ENCODE assay signal across 8 mouse cellular contexts in the genomic region with DNA sequence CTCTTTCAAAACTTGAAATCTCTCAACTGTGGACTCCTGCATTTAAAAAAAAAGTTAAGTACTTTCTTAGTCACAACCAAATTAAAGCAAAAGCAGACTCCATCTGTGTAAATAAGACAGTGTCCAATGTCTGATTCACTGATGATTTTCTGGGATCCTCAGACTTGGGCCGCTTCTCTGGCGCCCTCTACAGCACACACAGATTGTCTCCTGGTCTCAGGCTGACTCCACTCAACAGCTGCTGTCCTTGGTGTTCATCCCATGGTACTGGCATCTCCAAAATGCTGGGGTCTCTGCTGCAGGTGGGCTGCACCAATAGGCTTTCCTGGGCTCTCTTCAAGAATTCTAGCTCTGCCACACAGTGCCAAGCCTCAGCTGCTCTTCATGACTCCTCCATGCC. TPM values are rescaled to one million over a fixed set of nuclear protein-coding genes. Genes with fewer than 3 reads are reported as not detected.
DNase-seq lines count a peak whose midpoint lies in the region; ATAC-seq and TF ChIP-seq lines count a peak whose summit lies in the region.

No protein-coding gene starts in this region.

- TF ChIP-seq POLR2A in spleen, adult 2 months (IDR thresholded peaks at IDR 0.05; ENCODE audit: low read depth, low read length) = no peak
- TF ChIP-seq POLR2A in kidney, adult 2 months (IDR thresholded peaks at IDR 0.05; ENCODE audit: low read depth, low read length) = no peak
- TF ChIP-seq POLR2A in small intestine, adult 2 months (IDR thresholded peaks at IDR 0.05; ENCODE audit: low read depth, low read length) = no peak

- no peak overlapping the region for H3K4me3 ChIP-seq in spleen, adult 2 months (ENCODE audit: extremely low read depth, insufficient read depth, insufficient read length)
- no peak overlapping the region for H3K4me3 ChIP-seq in kidney, adult 2 months (ENCODE audit: insufficient read depth, low read depth, low read length)
- H3K4me3 ChIP-seq in small intestine, adult 2 months (ENCODE audit: low read depth, low read length) = no peak overlapping the region

- H3K4me1 ChIP-seq in spleen, adult 2 months (ENCODE audit: control insufficient read depth, insufficient read depth, insufficient read length) = no peaks in the 10 kb centered on the region
- no peaks in the 10 kb centered on the region for H3K4me1 ChIP-seq in kidney, adult 2 months (ENCODE audit: control insufficient read depth, insufficient read depth, low read length)
- H3K4me1 ChIP-seq in small intestine, adult 2 months (ENCODE audit: control insufficient read depth, insufficient read depth, insufficient read length, low read length) = no peaks in the 10 kb centered on the region; the same call in 1 of the 2 replicates

- WGBS in spleen, adult 2 months = 31% methylated on average over 2 of the region's 2 CpGs
- 13% methylated on average over 2 of the region's 2 CpGs for WGBS in kidney, adult 2 months
- 4% methylated on average over 2 of the region's 2 CpGs for WGBS in small intestine, adult 2 months

- TF ChIP-seq CTCF in spleen, adult 2 months (IDR thresholded peaks at IDR 0.05; ENCODE audit: extremely low read depth, insufficient read depth, insufficient read length, insufficient replicate concordance) = peak; percentile 36; the same call in 1 of the 2 replicates
- TF ChIP-seq CTCF in kidney, adult 2 months (conservative IDR thresholded peaks at IDR 0.05; ENCODE audit: insufficient read depth, insufficient read length, low read depth, low read length) = peak; percentile 86
- TF ChIP-seq CTCF in small intestine, adult 2 months (IDR thresholded peaks at IDR 0.05; ENCODE audit: extremely low read depth, insufficient read length, insufficient replicate concordance, low read depth, low read length) = peak; percentile 60; the same call in 1 of the 2 replicates

- peak; percentile 66 for DNase-seq in CD4-positive, CD25-positive, alpha-beta regulatory T cell, adult 2 months (ENCODE audit: low read depth, low spot score)
- DNase-seq in spleen, adult 2 months (ENCODE audit: low read depth in 1 of 2, low spot score in 2 of 2) = peak in 1 of 2 experiments; percentile 23
- DNase-seq in spleen, postnatal 4 days (ENCODE audit: low spot score in 2 of 2) = no peak
- DNase-seq in kidney, adult 2 months = peak; percentile 61
- peak; percentile 33 to 38 for DNase-seq in lung, adult 18-20 months

- no peaks in the 10 kb centered on the region for H3K27me3 ChIP-seq in spleen, adult 2 months (ENCODE audit: control insufficient read depth, insufficient read depth, low read length)
- no peaks in the 10 kb centered on the region for H3K27me3 ChIP-seq in kidney, adult 2 months (replicated peaks; ENCODE audit: control insufficient read depth, insufficient read depth, low read length)
- H3K27me3 ChIP-seq in small intestine, adult 2 months (ENCODE audit: control insufficient read depth, insufficient read depth, low read length) = no peaks in the 10 kb centered on the region

- peaks cover 22% of the 10 kb centered on the region for H3K36me3 ChIP-seq in spleen, adult 2 months (ENCODE audit: control insufficient read depth, insufficient read depth, low read length)
- H3K36me3 ChIP-seq in kidney, adult 2 months (ENCODE audit: control insufficient read depth, insufficient read depth, low read length) = no peaks in the 10 kb centered on the region; the same call in 1 of the 2 replicates
- H3K36me3 ChIP-seq in small intestine, adult 2 months (ENCODE audit: control insufficient read depth, insufficient read depth, low read length) = peaks cover 25% of the 10 kb centered on the region

- H3K27ac ChIP-seq in spleen, adult 2 months (ENCODE audit: insufficient read depth, low read length) = no peak overlapping the region
- no peak overlapping the region for H3K27ac ChIP-seq in kidney, adult 2 months (ENCODE audit: insufficient read depth, low read depth, low read length)
- H3K27ac ChIP-seq in small intestine, adult 2 months (ENCODE audit: insufficient read depth, low read depth, low read length) = no peak overlapping the region

- ATAC-seq in CD4-positive, CD25-positive, alpha-beta regulatory T cell, adult 4 months = no peak
- peak; percentile 72 for ATAC-seq in common myeloid progenitor, adult 5-6 weeks (replicated peaks; ENCODE audit: low read depth, poor library complexity, severe bottlenecking)

RNA-seq across cellular contexts. Expression of gene Rnps1, which starts 24.5 kb away (rescaled TPM):
- 100 to 1,000 TPM; 127 to 181 TPM for polyA plus RNA-seq in CD4-positive, CD25-positive, alpha-beta regulatory T cell, adult 4 months (2017; shearing (Covaris generic))
- polyA plus RNA-seq in spleen, adult 2 months (2012; rRNA removed) = 87.0 and 113 TPM in 2 replicates
- 360 and 414 TPM in 2 replicates for total RNA-seq in common myeloid progenitor, adult 5-6 weeks (2017)
- polyA plus RNA-seq in kidney, adult 2 months (2012; rRNA removed) = 73.0 and 76.9 TPM in 2 replicates
- 44.2 and 76.7 TPM in 2 replicates for polyA plus RNA-seq in small intestine, adult 2 months (2012; rRNA removed)

RNA-seq across cellular contexts. Expression of gene Eci1, which starts 36.6 kb away (rescaled TPM):
- 10 to 100 TPM; 50.3 to 57.7 TPM for polyA plus RNA-seq in CD4-positive, CD25-positive, alpha-beta regulatory T cell, adult 4 months (2017; shearing (Covaris generic))
- polyA plus RNA-seq in spleen, adult 2 months (2012; rRNA removed) = 28.0 and 38.1 TPM in 2 replicates
- total RNA-seq in common myeloid progenitor, adult 5-6 weeks (2017) = 26.0 and 28.7 TPM in 2 replicates
- polyA plus RNA-seq in kidney, adult 2 months (2012; rRNA removed) = 196 and 222 TPM in 2 replicates
- 52.7 and 97.7 TPM in 2 replicates for polyA plus RNA-seq in small intestine, adult 2 months (2012; rRNA removed)

RNA-seq across cellular contexts. Expression of gene Abca3, which starts 38.1 kb away (rescaled TPM):
- 10 to 100 TPM; 17.0 to 23.7 TPM for polyA plus RNA-seq in CD4-positive, CD25-positive, alpha-beta regulatory T cell, adult 4 months (2017; shearing (Covaris generic))
- 32.6 and 34.9 TPM in 2 replicates for polyA plus RNA-seq in spleen, adult 2 months (2012; rRNA removed)
- total RNA-seq in common myeloid progenitor, adult 5-6 weeks (2017) = 13.7 and 22.4 TPM in 2 replicates
- polyA plus RNA-seq in kidney, adult 2 months (2012; rRNA removed) = 214 and 230 TPM in 2 replicates
- polyA plus RNA-seq in small intestine, adult 2 months (2012; rRNA removed) = 14.2 and 37.0 TPM in 2 replicates

RNA-seq across cellular contexts. Expression of gene Abca17, which starts 39.0 kb away (rescaled TPM):
- polyA plus RNA-seq in CD4-positive, CD25-positive, alpha-beta regulatory T cell, adult 4 months (2017; shearing (Covaris generic)) = under 1 TPM in 1 of 2 experiments, not detected in 1; 0.49 TPM
- 0.05 and 0.15 TPM in 2 replicates for polyA plus RNA-seq in spleen, adult 2 months (2012; rRNA removed)
- 0.14 TPM in 1 of 2 replicates, not detected in the other for total RNA-seq in common myeloid progenitor, adult 5-6 weeks (2017)
- 0.16 and 0.31 TPM in 2 replicates for polyA plus RNA-seq in kidney, adult 2 months (2012; rRNA removed)
- polyA plus RNA-seq in small intestine, adult 2 months (2012; rRNA removed) = 0.01 TPM in 1 of 2 replicates, not detected in the other

RNA-seq across cellular contexts. Expression of gene Dnase1l2, which starts 53.0 kb away (rescaled TPM):
- 1 to 10 TPM; 7.4 to 8.3 TPM for polyA plus RNA-seq in CD4-positive, CD25-positive, alpha-beta regulatory T cell, adult 4 months (2017; shearing (Covaris generic))
- polyA plus RNA-seq in spleen, adult 2 months (2012; rRNA removed) = 7.8 and 8.6 TPM in 2 replicates
- 1.4 TPM in 1 of 2 replicates, not detected in the other for total RNA-seq in common myeloid progenitor, adult 5-6 weeks (2017)
- 7.6 and 8.8 TPM in 2 replicates for polyA plus RNA-seq in kidney, adult 2 months (2012; rRNA removed)
- polyA plus RNA-seq in small intestine, adult 2 months (2012; rRNA removed) = 2.9 and 4.8 TPM in 2 replicates

Comparison
In these comparisons a context has a peak if more than half of its experiments do, and no peak if none do; other contexts are left out.
1. DNase-seq: peak in CD4-positive, CD25-positive, alpha-beta regulatory T cell, adult 2 months (single experiment), kidney, adult 2 months (single experiment) and lung, adult 18-20 months (2 of 2); none in spleen, postnatal 4 days (0 of 2).
2. CTCF ChIP-seq: peak in every context shown above with its lines; median percentile 86 in kidney, adult 2 months; 60 in small intestine, adult 2 months; 36 in spleen, adult 2 months.